Mouse (Mus musculus): ENCODE results near the gene Ola1. TPM values are rescaled to one million over a fixed set of nuclear protein-coding genes. Genes with fewer than 3 reads are reported as not detected.

Gene Ola1
- polyA plus RNA-seq (2012; rRNA removed): 4.3 and 8.2 TPM in 2 replicates

- no peaks in the 10 kb centered on the region; the same call in 1 of the 2 replicates for H3K27me3 ChIP-seq (replicated peaks; ENCODE audit: control insufficient read depth, insufficient read depth, low read length)
- TF ChIP-seq CTCF (conservative IDR thresholded peaks at IDR 0.05; ENCODE audit: insufficient read depth, insufficient read length, low read depth, low read length) (no peak), POLR2A (IDR thresholded peaks at IDR 0.05; ENCODE audit: low read depth, low read length) (no peak)
- no peaks in the 10 kb centered on the region for H3K4me1 ChIP-seq (ENCODE audit: control insufficient read depth, insufficient read depth, low read length)
- no peak within 1 kb of the TSS for H3K4me3 ChIP-seq (ENCODE audit: insufficient read depth, low read depth, low read length)
- DNase-seq: no peak
- H3K27ac ChIP-seq (ENCODE audit: insufficient read depth, low read depth, low read length): no peak within 1 kb of the TSS
- 58% methylated on average over 5 of the region's 5 CpGs for WGBS
- H3K36me3 ChIP-seq (ENCODE audit: control insufficient read depth, insufficient read depth, low read length): no peaks in the 10 kb centered on the region
Measured at GRCm38 (mm10) chr2:73218913-73219312, at the start of gene Ola1. Gene Ola1, minus strand, starts transcription at chr2:73218924.

DNA sequence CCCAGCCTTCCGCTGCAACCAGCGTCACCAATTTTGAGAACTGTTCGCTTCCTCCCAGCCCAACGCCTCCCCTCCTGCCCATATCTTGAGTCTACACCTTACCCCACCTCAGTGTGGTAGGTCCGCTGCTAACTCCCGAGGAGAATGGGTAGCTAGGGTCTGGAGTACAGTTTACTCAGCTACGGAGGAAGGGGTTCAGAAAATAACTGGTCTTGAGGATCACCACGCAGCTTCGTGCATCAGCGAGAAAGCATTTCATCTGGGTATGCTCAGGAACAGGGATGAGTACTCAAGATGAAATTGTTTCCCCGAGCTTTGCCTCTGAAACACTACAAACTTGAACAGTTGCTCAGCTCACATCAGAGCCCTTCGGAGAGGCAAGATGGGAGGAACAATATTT is 49.6 kb upstream of the Ola1 start:
- TF ChIP-seq CTCF (conservative IDR thresholded peaks at IDR 0.05; ENCODE audit: insufficient read depth, insufficient read length, low read depth, low read length) (no peak), POLR2A (IDR thresholded peaks at IDR 0.05; ENCODE audit: low read depth, low read length) (no peak)
- H3K27me3 ChIP-seq (replicated peaks; ENCODE audit: control insufficient read depth, insufficient read depth, low read length): peaks cover 11% of the 10 kb centered on the region
- no peak for DNase-seq
- no peaks in the 10 kb centered on the region for H3K36me3 ChIP-seq (ENCODE audit: control insufficient read depth, insufficient read depth, low read length)
- WGBS: 11% methylated on average over 12 of the region's 12 CpGs
- 0 out of 2 replicates have a peak, but pooled peaks cover 5% of the 10 kb centered on the region for H3K4me1 ChIP-seq (ENCODE audit: control insufficient read depth, insufficient read depth, low read length)
- no peak overlapping the region for H3K27ac ChIP-seq (ENCODE audit: insufficient read depth, low read depth, low read length)
- H3K4me3 ChIP-seq (ENCODE audit: insufficient read depth, low read depth, low read length): no peak overlapping the region

- Histone ChIP-seq H3K4me1 (ENCODE audit: control insufficient read depth, insufficient read depth, low read length) (0 out of 2 replicates have a peak, but pooled peaks cover 3% of the 10 kb centered on the region), H3K36me3 (ENCODE audit: control insufficient read depth, insufficient read depth, low read length) (no peaks in the 10 kb centered on the region), H3K27me3 (replicated peaks; ENCODE audit: control insufficient read depth, insufficient read depth, low read length) (peaks cover 8% of the 10 kb centered on the region), H3K27ac (ENCODE audit: insufficient read depth, low read depth, low read length) (no peak overlapping the region), H3K4me3 (ENCODE audit: insufficient read depth, low read depth, low read length) (no peak overlapping the region)
- 14% methylated on average over 4 of the region's 4 CpGs for WGBS
- TF ChIP-seq CTCF (conservative IDR thresholded peaks at IDR 0.05; ENCODE audit: insufficient read depth, insufficient read length, low read depth, low read length): no peak
- TF ChIP-seq POLR2A (IDR thresholded peaks at IDR 0.05; ENCODE audit: low read depth, low read length): no peak
- no peak for DNase-seq
Measured at GRCm38 (mm10) chr2:73267818-73268217, 49.1 kb upstream of the Ola1 start.

DNA sequence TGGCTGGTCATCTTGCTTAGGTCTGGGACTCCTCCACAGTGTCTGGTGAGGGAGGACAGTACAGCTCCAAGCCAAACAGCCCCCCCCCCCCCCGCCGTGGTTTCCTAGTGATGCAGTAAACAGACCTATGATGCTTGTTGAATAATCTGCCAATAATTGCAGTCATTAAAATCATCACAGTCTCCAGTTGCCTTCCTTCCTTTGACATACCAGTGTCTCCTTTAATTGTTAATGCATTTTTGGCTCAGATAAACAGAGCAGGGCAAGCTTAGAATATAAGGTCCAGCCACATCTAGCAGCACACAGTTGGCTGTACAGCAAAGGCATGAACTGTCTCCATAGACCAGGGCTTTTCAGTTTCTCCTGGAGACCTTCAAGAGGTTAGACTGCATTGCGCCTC is 48.5 kb upstream of the Ola1 start:
- 17% methylated on average over 3 of the region's 3 CpGs for WGBS
- H3K27me3 ChIP-seq (replicated peaks; ENCODE audit: control insufficient read depth, insufficient read depth, low read length): peaks cover 7% of the 10 kb centered on the region
- DNase-seq: no peak
- H3K36me3 ChIP-seq (ENCODE audit: control insufficient read depth, insufficient read depth, low read length): no peaks in the 10 kb centered on the region
- H3K4me1 ChIP-seq (ENCODE audit: control insufficient read depth, insufficient read depth, low read length): 0 out of 2 replicates have a peak, but pooled peaks cover 3% of the 10 kb centered on the region
- TF ChIP-seq POLR2A (IDR thresholded peaks at IDR 0.05; ENCODE audit: low read depth, low read length): no peak
- TF ChIP-seq CTCF (conservative IDR thresholded peaks at IDR 0.05; ENCODE audit: insufficient read depth, insufficient read length, low read depth, low read length): no peak
- H3K4me3 ChIP-seq (ENCODE audit: insufficient read depth, low read depth, low read length): no peak overlapping the region
- no peak overlapping the region for H3K27ac ChIP-seq (ENCODE audit: insufficient read depth, low read depth, low read length)

GRCm38 (mm10) chr2:73266623-73267022 is 47.9 kb upstream of the Ola1 start:
- TF ChIP-seq CTCF (conservative IDR thresholded peaks at IDR 0.05; ENCODE audit: insufficient read depth, insufficient read length, low read depth, low read length) (no peak), POLR2A (IDR thresholded peaks at IDR 0.05; ENCODE audit: low read depth, low read length) (no peak)
- H3K4me3 ChIP-seq (ENCODE audit: insufficient read depth, low read depth, low read length): no peak overlapping the region
- 33% methylated on average over 1 of the region's 1 CpGs for WGBS
- no peak overlapping the region for H3K27ac ChIP-seq (ENCODE audit: insufficient read depth, low read depth, low read length)
- DNase-seq: no peak
- H3K4me1 ChIP-seq (ENCODE audit: control insufficient read depth, insufficient read depth, low read length): 0 out of 2 replicates have a peak, but pooled peaks cover 3% of the 10 kb centered on the region
- H3K36me3 ChIP-seq (ENCODE audit: control insufficient read depth, insufficient read depth, low read length): no peaks in the 10 kb centered on the region
- peaks cover 7% of the 10 kb centered on the region for H3K27me3 ChIP-seq (replicated peaks; ENCODE audit: control insufficient read depth, insufficient read depth, low read length)

DNA sequence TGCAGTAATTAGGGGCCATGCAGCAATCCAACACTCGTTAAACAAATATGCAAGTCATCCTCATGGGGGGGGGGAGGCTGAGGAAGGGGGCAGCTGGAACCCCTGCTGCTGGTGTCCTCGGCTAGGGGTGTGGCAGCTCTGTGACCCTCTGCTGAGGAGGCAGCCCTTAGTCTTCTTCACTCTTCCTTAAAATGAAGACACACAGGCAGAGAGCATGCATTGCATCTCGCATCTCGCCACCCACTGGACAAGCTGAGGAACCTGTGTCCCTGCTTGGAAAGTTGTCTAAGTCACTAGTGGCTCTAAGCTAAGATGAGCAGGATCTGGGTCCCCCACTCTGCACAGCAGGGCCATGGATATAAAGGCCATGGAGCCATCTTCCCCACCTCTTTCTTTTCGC is 47.3 kb upstream of the Ola1 start:
- Histone ChIP-seq H3K27me3 (replicated peaks; ENCODE audit: control insufficient read depth, insufficient read depth, low read length) (peaks cover 6% of the 10 kb centered on the region), H3K4me3 (ENCODE audit: insufficient read depth, low read depth, low read length) (no peak overlapping the region), H3K4me1 (ENCODE audit: control insufficient read depth, insufficient read depth, low read length) (0 out of 2 replicates have a peak, but pooled peaks cover 3% of the 10 kb centered on the region), H3K27ac (ENCODE audit: insufficient read depth, low read depth, low read length) (no peak overlapping the region), H3K36me3 (ENCODE audit: control insufficient read depth, insufficient read depth, low read length) (no peaks in the 10 kb centered on the region)
- no peak for TF ChIP-seq CTCF (conservative IDR thresholded peaks at IDR 0.05; ENCODE audit: insufficient read depth, insufficient read length, low read depth, low read length)
- TF ChIP-seq POLR2A (IDR thresholded peaks at IDR 0.05; ENCODE audit: low read depth, low read length): no peak
- DNase-seq: no peak
- 4% methylated on average over 5 of the region's 5 CpGs for WGBS

GRCm38 (mm10) chr2:73264611-73265195 is 46.0 kb upstream of the Ola1 start:
- DNase-seq: no peak
- Histone ChIP-seq H3K4me1 (ENCODE audit: control insufficient read depth, insufficient read depth, low read length) (0 out of 2 replicates have a peak, but pooled peaks cover 3% of the 10 kb centered on the region), H3K27me3 (replicated peaks; ENCODE audit: control insufficient read depth, insufficient read depth, low read length) (peaks cover 4% of the 10 kb centered on the region), H3K27ac (ENCODE audit: insufficient read depth, low read depth, low read length) (no peak overlapping the region), H3K4me3 (ENCODE audit: insufficient read depth, low read depth, low read length) (no peak overlapping the region), H3K36me3 (ENCODE audit: control insufficient read depth, insufficient read depth, low read length) (no peaks in the 10 kb centered on the region)
- TF ChIP-seq CTCF (conservative IDR thresholded peaks at IDR 0.05; ENCODE audit: insufficient read depth, insufficient read length, low read depth, low read length) (no peak), POLR2A (IDR thresholded peaks at IDR 0.05; ENCODE audit: low read depth, low read length) (no peak)
- 14% methylated on average over 11 of the region's 11 CpGs for WGBS

Measured in kidney, adult 2 months (tissue).